Mouse (Mus musculus): ENCODE results near the gene Vmn1r47.
"Not testable (repeated sequence)": the region's sequence is repeated elsewhere in the genome, so short reads cannot be mapped to it uniquely, and the experiment has no call there.

The Vmn1r47 gene

DNA sequence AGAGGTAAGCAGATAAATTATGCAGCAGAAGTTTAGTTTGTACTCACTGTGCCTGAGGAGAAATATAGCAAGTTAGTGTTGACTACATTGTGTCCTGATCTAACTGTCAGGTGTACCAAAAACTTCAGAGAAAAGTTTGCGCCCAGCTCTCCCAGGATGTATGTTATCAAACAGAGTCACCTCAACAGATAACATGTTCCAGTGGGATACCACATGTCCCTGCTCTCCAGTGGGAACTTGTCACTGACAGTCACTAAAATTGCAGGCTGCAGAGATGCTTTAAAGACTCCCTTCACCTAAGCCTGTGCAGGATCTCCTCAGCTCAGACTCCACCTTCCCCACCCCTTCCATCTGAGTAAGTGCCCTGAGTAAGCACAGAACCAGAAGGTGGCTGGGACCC, at the start of gene Vmn1r47:
TSS of gene Vmn1r47 (plus strand) at position 301 of the 400 bp plus-strand sequence.
- DNase-seq (ENCODE audit: low spot score in 2 of 2): not testable (repeated sequence)

DNA sequence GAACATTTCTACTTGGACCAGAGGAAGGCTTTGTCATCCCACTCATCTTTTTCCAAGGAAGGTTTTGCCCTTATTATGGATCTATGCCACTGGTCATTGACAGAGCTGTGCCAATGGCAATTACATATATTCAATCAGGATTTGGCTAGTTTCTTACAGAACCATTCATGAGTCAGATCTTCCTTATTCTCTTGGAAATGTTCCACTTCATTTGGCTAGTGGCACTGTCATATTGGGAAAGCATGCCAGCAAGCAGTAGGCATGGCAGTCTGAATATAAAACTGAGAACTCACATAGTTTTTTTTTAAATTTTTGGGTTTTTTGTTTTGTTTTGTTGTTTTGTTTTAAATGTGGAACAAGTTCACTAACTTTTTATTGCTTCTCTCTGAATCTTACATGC, 49.6 kb upstream of the Vmn1r47 start:
- DNase-seq (ENCODE audit: low spot score in 2 of 2): no peak

DNA sequence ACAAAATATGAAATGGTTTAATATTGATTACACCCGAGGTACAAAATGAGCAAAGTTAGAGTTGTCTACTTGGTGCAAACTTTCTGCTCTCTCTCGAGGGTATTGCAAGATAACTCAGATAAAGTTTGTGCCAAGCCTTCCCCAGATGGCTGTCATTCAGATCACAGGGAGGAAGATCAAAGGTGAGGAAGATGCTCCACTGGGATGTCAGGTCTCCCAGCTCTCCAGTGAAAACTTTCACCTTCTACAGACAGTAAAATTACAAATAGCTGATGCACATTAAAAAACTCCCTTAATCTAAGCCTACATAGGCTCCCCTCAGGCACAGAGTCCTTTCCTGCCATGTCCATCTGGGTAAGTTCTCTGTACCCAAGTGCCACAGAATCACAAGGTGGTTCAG, 46.9 kb upstream of the Vmn1r47 start, which contains the start of gene Vmn1r46:
TSS of gene Vmn1r46 (plus strand) at position 301 of the 400 bp plus-strand sequence.
- no peak for DNase-seq (ENCODE audit: low spot score in 2 of 2)

DNA sequence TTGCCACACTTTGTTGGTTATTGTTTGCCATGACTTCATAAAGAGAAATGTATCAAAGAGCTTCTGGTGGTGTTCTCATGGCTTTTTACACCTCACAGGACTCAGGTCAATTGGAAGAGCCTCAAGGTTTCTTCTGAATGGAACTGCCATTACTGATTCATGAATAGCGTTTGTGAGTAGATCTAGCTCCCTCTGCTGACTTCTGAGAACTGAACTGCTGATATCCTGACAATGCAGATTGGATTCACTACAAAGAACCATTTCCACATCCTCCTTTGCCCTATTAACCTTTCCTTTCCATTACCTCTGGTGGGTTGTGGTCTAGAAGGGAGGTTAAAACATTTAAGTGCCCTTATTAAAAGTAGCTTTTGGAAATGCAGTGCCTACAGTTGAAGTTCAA, 30.0 kb upstream of the Vmn1r47 start:
- DNase-seq (ENCODE audit: low spot score in 2 of 2): no peak

DNA sequence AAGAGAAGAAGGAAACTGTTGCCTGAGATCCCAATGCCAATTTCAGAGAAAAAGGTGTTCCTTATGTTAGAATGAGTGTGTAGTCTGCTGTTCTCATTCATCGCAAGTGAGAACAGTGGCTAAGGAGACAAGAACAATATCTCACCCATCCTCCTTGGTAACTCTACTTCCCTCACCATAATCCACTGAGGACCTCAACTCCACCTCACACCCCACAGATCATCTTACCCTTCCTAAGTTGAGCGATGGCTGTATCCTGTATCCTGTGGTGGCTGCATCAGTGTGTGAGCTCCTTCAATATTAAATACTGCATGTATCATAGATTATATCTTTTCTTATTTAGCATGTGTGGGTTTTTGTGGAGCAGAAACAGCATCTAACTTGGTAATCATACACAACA, 20.8 kb downstream of the Vmn1r47 start, which contains the start of gene Vmn1r48:
TSS of gene Vmn1r48 (minus strand) at position 101 of the 400 bp plus-strand sequence.
- DNase-seq (ENCODE audit: low spot score in 2 of 2): not testable (repeated sequence)

Data from spleen, postnatal 36 days (tissue).